Mouse (Mus musculus): ENCODE results near the gene Gcsh. TPM values are rescaled to one million over a fixed set of nuclear protein-coding genes. Genes with fewer than 3 reads are reported as not detected.

The Gcsh gene
- total RNA-seq (2014; rRNA removed) (41.0 and 44.6 TPM in 2 replicates), polyA plus RNA-seq (2015; fragmentation: Nextera tagmentation; extraction: Ambion mirVana) (128 and 131 TPM in 2 replicates)

GRCm38 (mm10) chr8:116993095-116993867 is at the start of gene Gcsh:
Gene Gcsh, minus strand, starts transcription at chr8:116993537.
- ATAC-seq (peak; percentile 100), DNase-seq (ENCODE audit: low spot score) (peak; percentile 99)
- under 1% methylated on average over 55 of the region's 56 CpGs for WGBS
- peak within 1 kb of the TSS; percentile 54; the same call in 1 of the 2 replicates for H3K27ac ChIP-seq
- no peaks in the 10 kb centered on the region for H3K9me3 ChIP-seq (ENCODE audit: low read length)
- no peaks in the 10 kb centered on the region for H3K36me3 ChIP-seq (ENCODE audit: insufficient read depth, low read length)
- peak within 1 kb of the TSS; percentile 52; the same call in 1 of the 2 replicates for H3K9ac ChIP-seq (replicated peaks; ENCODE audit: low read length)
- no peak for TF ChIP-seq CTCF (IDR thresholded peaks at IDR 0.05; ENCODE audit: low read depth)
- no peaks in the 10 kb centered on the region for H3K4me1 ChIP-seq (ENCODE audit: insufficient read depth, low read length)
- no peaks in the 10 kb centered on the region for H3K27me3 ChIP-seq (ENCODE audit: insufficient read depth, low read length)
- H3K4me2 ChIP-seq (ENCODE audit: low read depth, low read length) = peak within 1 kb of the TSS; percentile 99
- H3K4me3 ChIP-seq (ENCODE audit: low read length) = peak within 1 kb of the TSS; percentile 77

GRCm38 (mm10) chr8:117039843-117040242 is 46.5 kb upstream of the Gcsh start:
- H3K4me2 ChIP-seq (ENCODE audit: low read depth, low read length) = no peak overlapping the region
- H3K4me1 ChIP-seq (ENCODE audit: insufficient read depth, low read length) = peaks cover 12% of the 10 kb centered on the region; the same call in 1 of the 2 replicates
- no peak overlapping the region for H3K9ac ChIP-seq (replicated peaks; ENCODE audit: low read length)
- peak; percentile 70; the same call in 1 of the 2 replicates for ATAC-seq
- no peaks in the 10 kb centered on the region for H3K27me3 ChIP-seq (ENCODE audit: insufficient read depth, low read length)
- no peak for TF ChIP-seq CTCF (IDR thresholded peaks at IDR 0.05; ENCODE audit: low read depth)
- DNase-seq (ENCODE audit: low spot score) = peak; percentile 60
- no peak overlapping the region for H3K4me3 ChIP-seq (ENCODE audit: low read length)
- 29% methylated on average over 7 of the region's 7 CpGs for WGBS
- peak overlapping the region; percentile 54; the same call in 1 of the 2 replicates for H3K27ac ChIP-seq
- H3K36me3 ChIP-seq (ENCODE audit: insufficient read depth, low read length) = no peaks in the 10 kb centered on the region
- H3K9me3 ChIP-seq (ENCODE audit: low read length) = no peaks in the 10 kb centered on the region

- ATAC-seq = no peak
- no peak for DNase-seq (ENCODE audit: low spot score)
- Histone ChIP-seq H3K4me2 (ENCODE audit: low read depth, low read length) (no peak overlapping the region), H3K27me3 (ENCODE audit: insufficient read depth, low read length) (no peaks in the 10 kb centered on the region), H3K9me3 (ENCODE audit: low read length) (no peaks in the 10 kb centered on the region), H3K36me3 (ENCODE audit: insufficient read depth, low read length) (no peaks in the 10 kb centered on the region), H3K9ac (replicated peaks; ENCODE audit: low read length) (no peak overlapping the region), H3K27ac (no peak overlapping the region), H3K4me3 (ENCODE audit: low read length) (no peak overlapping the region), H3K4me1 (ENCODE audit: insufficient read depth, low read length) (peaks cover 12% of the 10 kb centered on the region; the same call in 1 of the 2 replicates)
- 84% methylated on average over 7 of the region's 7 CpGs for WGBS
- no peak for TF ChIP-seq CTCF (IDR thresholded peaks at IDR 0.05; ENCODE audit: low read depth)
These were observed 44.1 kb upstream of the Gcsh start for GRCm38 (mm10) chr8:117037374-117037935.

GRCm38 (mm10) chr8:117033393-117033792 is 40.1 kb upstream of the Gcsh start:
- no peak for DNase-seq (ENCODE audit: low spot score)
- Histone ChIP-seq H3K27me3 (ENCODE audit: insufficient read depth, low read length) (no peaks in the 10 kb centered on the region), H3K4me2 (ENCODE audit: low read depth, low read length) (no peak overlapping the region), H3K9me3 (ENCODE audit: low read length) (no peaks in the 10 kb centered on the region), H3K27ac (no peak overlapping the region), H3K4me1 (ENCODE audit: insufficient read depth, low read length) (no peaks in the 10 kb centered on the region), H3K9ac (replicated peaks; ENCODE audit: low read length) (no peak overlapping the region), H3K36me3 (ENCODE audit: insufficient read depth, low read length) (no peaks in the 10 kb centered on the region), H3K4me3 (ENCODE audit: low read length) (no peak overlapping the region)
- ATAC-seq = no peak
- TF ChIP-seq CTCF (IDR thresholded peaks at IDR 0.05; ENCODE audit: low read depth) = no peak
- WGBS = 82% methylated on average over 3 of the region's 3 CpGs

GRCm38 (mm10) chr8:117032609-117033008 is 39.3 kb upstream of the Gcsh start:
- Histone ChIP-seq H3K27me3 (ENCODE audit: insufficient read depth, low read length) (no peaks in the 10 kb centered on the region), H3K9me3 (ENCODE audit: low read length) (no peaks in the 10 kb centered on the region), H3K4me3 (ENCODE audit: low read length) (no peak overlapping the region), H3K4me2 (ENCODE audit: low read depth, low read length) (no peak overlapping the region), H3K36me3 (ENCODE audit: insufficient read depth, low read length) (no peaks in the 10 kb centered on the region), H3K4me1 (ENCODE audit: insufficient read depth, low read length) (no peaks in the 10 kb centered on the region), H3K27ac (no peak overlapping the region), H3K9ac (replicated peaks; ENCODE audit: low read length) (no peak overlapping the region)
- WGBS = 85% methylated on average over 8 of the region's 8 CpGs
- DNase-seq (ENCODE audit: low spot score) (no peak), ATAC-seq (no peak)
- TF ChIP-seq CTCF (IDR thresholded peaks at IDR 0.05; ENCODE audit: low read depth) = no peak

DNA sequence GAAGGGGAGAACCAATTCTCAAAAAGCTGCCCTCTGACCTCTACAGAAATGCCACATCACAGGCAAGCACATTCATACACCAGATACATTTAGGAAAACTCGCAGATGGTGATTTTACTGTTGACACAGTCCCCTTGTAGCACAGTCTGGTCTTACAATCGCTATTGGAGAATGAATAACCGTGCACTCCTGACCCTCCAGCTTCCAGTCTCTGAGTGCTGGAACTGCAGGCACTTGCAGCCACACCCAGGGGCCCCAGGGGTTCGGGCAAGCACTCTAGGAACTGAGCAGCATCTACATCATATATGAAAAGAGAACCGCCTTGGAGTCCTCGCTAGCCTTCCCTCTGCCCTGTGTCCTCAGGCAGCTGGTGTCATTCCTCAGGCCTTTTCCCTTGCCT is 38.1 kb upstream of the Gcsh start:
- Histone ChIP-seq H3K4me2 (ENCODE audit: low read depth, low read length) (no peak overlapping the region), H3K27me3 (ENCODE audit: insufficient read depth, low read length) (no peaks in the 10 kb centered on the region), H3K36me3 (ENCODE audit: insufficient read depth, low read length) (no peaks in the 10 kb centered on the region), H3K9me3 (ENCODE audit: low read length) (no peaks in the 10 kb centered on the region), H3K27ac (no peak overlapping the region), H3K4me3 (ENCODE audit: low read length) (no peak overlapping the region), H3K4me1 (ENCODE audit: insufficient read depth, low read length) (no peaks in the 10 kb centered on the region), H3K9ac (replicated peaks; ENCODE audit: low read length) (no peak overlapping the region)
- WGBS = 65% methylated on average over 6 of the region's 6 CpGs
- no peak for ATAC-seq
- DNase-seq (ENCODE audit: low spot score) = no peak
- no peak for TF ChIP-seq CTCF (IDR thresholded peaks at IDR 0.05; ENCODE audit: low read depth)
